Mouse (Mus musculus) liver, embryonic 14.5 days (tissue): ENCODE data around the gene Foxn1. TPM values are rescaled to one million over a fixed set of nuclear protein-coding genes. Genes with fewer than 3 reads are reported as not detected.

Source experiments
- ATAC-seq: fragments of 200-750 bp; cut with Nextera tagmentation; 2 replicates; pipeline ENCODE4 v1.8.0; 2017; ENCODE audit warnings: moderate number of reproducible peaks, mild to moderate bottlenecking, moderate library complexity; ENCODE audit not compliant: insufficient read depth
- DNase-seq, 3 experiments: peaks; one replicate each; pipeline ENCODE4 v3.0.0-alpha.2; 2012 to 2013; ENCODE audit warnings: low read depth in 3 of 3, low spot score in 3 of 3
- H3K27ac ChIP-seq: fragments of 300-500 bp; sonication (generic); 2 replicates; pipeline ENCODE4 v1.5.1; 2014; ENCODE audit warnings: moderate library complexity, mild to moderate bottlenecking, control low read depth, inconsistent platforms
- H3K27me3 ChIP-seq: fragments of 300-500 bp; sonication (generic); 2 replicates; pipeline ENCODE4 v1.6.1; 2014; ENCODE audit warnings: mild to moderate bottlenecking, low read length, moderate library complexity; ENCODE audit not compliant: control insufficient read depth, insufficient read depth
- H3K36me3 ChIP-seq: fragments of 300-500 bp; sonication (generic); replicated peaks from 2 replicates; pipeline ENCODE4 v1.6.1; 2014; ENCODE audit warnings: low read depth; ENCODE audit not compliant: control insufficient read depth, insufficient read depth
- H3K4me1 ChIP-seq, 2 experiments: fragments of 200-500 bp in 1 of 2; fragments of 300-500 bp in 1 of 2; sonication (generic) in 1 of 2; replicated peaks; 2 replicates each; pipeline ENCODE4 v1.6.1; 2012 to 2014; ENCODE audit warnings: antibody characterized with exemption in 1 of 2, inconsistent platforms in 1 of 2, low read length in 1 of 2; ENCODE audit not compliant: control insufficient read depth in 2 of 2, insufficient read depth in 2 of 2
- H3K4me2 ChIP-seq: fragments of 300-500 bp; sonication (generic); 2 replicates; pipeline ENCODE4 v1.6.1; 2014; ENCODE audit warnings: low read depth, mild to moderate bottlenecking, control low read depth, moderate library complexity
- H3K4me3 ChIP-seq, 2 experiments: fragments of 200-500 bp in 1 of 2; fragments of 300-500 bp in 1 of 2; sonication (generic) in 1 of 2; 2 replicates each; pipeline ENCODE4 v1.5.1; 2012 to 2014; ENCODE audit warnings: low read depth in 2 of 2, low read length in 2 of 2, mild to moderate bottlenecking in 2 of 2, control low read depth in 1 of 2, inconsistent platforms in 1 of 2, moderate library complexity in 1 of 2; ENCODE audit not compliant: insufficient read depth in 1 of 2
- H3K9ac ChIP-seq: fragments of 300-500 bp; sonication (generic); replicated peaks from 2 replicates; pipeline ENCODE4 v1.6.1; 2014; ENCODE audit warnings: mild to moderate bottlenecking, control low read depth, moderate library complexity
- H3K9me3 ChIP-seq: fragments of 300-500 bp; sonication (generic); 2 replicates; pipeline ENCODE4 v1.6.1; 2016; ENCODE audit warnings: low read length, mixed read lengths; ENCODE audit not compliant: control insufficient read depth
- CTCF ChIP-seq: IDR thresholded peaks from 2 replicates; pipeline ENCODE4 v1.5.1; 2016; ENCODE audit warnings: antibody characterized with exemption, low read depth, control low read depth
- EP300 ChIP-seq: IDR thresholded peaks from 2 replicates; pipeline ENCODE4 v1.6.1; 2016; ENCODE audit warnings: antibody characterized with exemption, low read depth
- WGBS: fragments of 180-500 bp; shearing (Covaris S2); extraction: QIAGEN DNeasy Blood & Tissue Kit; methylation state at CpG from one replicate; pipeline ENCODE4 v1.1.7; 2014; ENCODE audit not compliant: insufficient replicate concordance; 5-methylcytosine and 5-hydroxymethylcytosine counted together
- polyA plus RNA-seq, 2 experiments: library from polyadenylated mRNA; depleted of rRNA in 1 of 2; stranded (reverse) in 1 of 2; unstranded in 1 of 2; fragments of >200 nt; fragmentation: Nextera tagmentation in 1 of 2; extraction: Ambion mirVana in 1 of 2; gene quantifications; 2 replicates each; pipeline versions ENCODE4 v1.2.1 to v1.2.3; 2012 to 2014

Gene Foxn1
- polyA plus RNA-seq, 2 experiments = not detected

DNA sequence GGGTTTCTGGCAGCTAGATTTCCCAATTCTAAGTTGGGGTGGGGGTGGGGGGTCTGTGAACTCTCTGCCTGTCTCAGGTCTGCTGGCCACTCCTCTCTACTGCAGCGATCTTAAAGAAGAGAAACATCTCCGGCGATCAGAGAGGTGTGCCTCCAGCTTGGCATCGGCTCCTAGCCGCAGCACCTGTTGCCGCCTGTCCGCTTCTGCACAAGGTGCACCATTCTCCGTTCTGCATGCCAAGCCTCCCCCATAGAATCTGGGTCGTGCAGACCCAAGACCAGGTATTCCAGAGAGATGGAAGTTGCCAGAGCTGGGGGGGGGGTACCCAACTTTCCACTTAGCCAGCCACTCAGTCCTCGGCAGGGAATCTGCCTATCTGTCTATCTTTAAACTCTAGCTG is 582 bp downstream of the Foxn1 start:
- ATAC-seq (no peak), DNase-seq (no peak)
- TF ChIP-seq CTCF (no peak), EP300 (no peak)
- WGBS = 76% methylated on average over 10 of the region's 10 CpGs
- Histone ChIP-seq H3K9me3 (no peaks in the 10 kb centered on the region), H3K9ac (no peak overlapping the region), H3K27me3 (no peaks in the 10 kb centered on the region), H3K4me1 (no peaks in the 10 kb centered on the region), H3K27ac (no peak overlapping the region), H3K4me3 (no peak overlapping the region), H3K4me2 (no peak overlapping the region), H3K36me3 (no peaks in the 10 kb centered on the region)

DNA sequence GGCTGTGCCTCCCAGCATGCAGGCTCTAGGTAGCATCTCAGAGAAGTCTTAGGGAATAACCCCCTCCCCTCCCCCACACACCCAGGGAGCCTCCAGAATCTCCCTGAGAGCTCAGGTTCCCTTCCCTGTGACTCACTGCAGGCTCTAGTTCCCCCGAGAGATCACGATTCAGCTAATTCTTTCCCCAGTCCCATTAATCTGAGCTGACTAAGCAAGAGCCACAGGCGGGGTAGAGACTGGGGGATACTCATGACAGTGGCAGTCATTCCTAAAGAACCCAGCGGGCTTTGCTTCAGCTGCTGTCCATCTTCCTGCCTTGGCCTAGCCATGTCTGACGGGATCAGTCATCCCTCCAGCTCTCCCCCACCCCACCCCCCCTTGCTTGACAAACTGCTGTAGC is 3.7 kb downstream of the Foxn1 start:
- no peaks in the 10 kb centered on the region for H3K4me1 ChIP-seq
- H3K4me3 ChIP-seq = no peak overlapping the region
- no peak overlapping the region for H3K9ac ChIP-seq
- ATAC-seq (no peak), DNase-seq (no peak)
- no peak overlapping the region for H3K4me2 ChIP-seq
- no peaks in the 10 kb centered on the region for H3K9me3 ChIP-seq
- WGBS = 42% methylated on average over 5 of the region's 5 CpGs
- H3K27ac ChIP-seq = no peak overlapping the region
- no peaks in the 10 kb centered on the region for H3K36me3 ChIP-seq
- no peak for TF ChIP-seq EP300
- no peak for TF ChIP-seq CTCF
- H3K27me3 ChIP-seq = no peaks in the 10 kb centered on the region

DNA sequence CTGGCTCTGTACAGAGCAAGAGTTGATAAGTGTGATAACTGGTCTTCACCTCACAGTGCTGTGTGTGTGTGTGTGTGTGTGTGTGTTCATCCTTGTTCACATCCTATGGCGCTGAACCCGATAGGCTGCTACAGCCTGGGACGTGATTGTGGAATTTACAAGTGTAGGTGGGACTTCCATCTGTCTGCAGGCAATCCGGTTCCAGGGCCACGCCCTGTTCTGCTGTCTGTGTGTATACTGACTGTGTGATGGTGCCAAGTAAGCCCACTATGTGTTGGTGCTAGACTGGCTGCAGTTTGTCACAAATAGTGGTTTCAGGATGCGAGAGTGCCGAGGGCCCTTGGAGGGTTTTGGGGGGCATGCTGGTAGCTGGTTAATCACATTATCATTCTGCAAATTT is 4.1 kb downstream of the Foxn1 start:
- H3K27me3 ChIP-seq = no peaks in the 10 kb centered on the region
- no peaks in the 10 kb centered on the region for H3K4me1 ChIP-seq
- WGBS = 64% methylated on average over 7 of the region's 7 CpGs
- no peak overlapping the region for H3K27ac ChIP-seq
- no peak overlapping the region for H3K9ac ChIP-seq
- DNase-seq (no peak), ATAC-seq (no peak)
- TF ChIP-seq CTCF = no peak
- TF ChIP-seq EP300 = no peak
- H3K36me3 ChIP-seq = no peaks in the 10 kb centered on the region
- no peak overlapping the region for H3K4me3 ChIP-seq
- no peak overlapping the region for H3K4me2 ChIP-seq
- no peaks in the 10 kb centered on the region for H3K9me3 ChIP-seq

DNA sequence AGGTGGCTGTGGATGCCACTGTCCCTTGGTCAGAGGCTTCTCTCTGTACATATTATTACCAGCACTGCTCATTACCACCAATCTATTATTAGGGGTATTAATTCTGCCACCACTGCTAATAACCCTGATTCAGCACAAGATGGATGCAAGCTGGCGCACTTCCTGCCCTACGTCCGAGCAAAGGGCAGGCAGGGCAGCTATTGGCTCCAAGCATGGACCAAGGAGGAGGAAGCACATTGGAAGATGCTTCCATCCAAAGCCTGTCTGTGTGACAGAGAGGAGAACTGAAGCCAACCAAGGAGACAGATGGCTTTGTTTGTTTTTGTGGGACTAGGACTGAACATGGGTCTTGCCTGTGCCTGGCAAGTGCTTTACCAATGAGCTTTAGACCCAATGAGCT is 5.4 kb downstream of the Foxn1 start:
- H3K27ac ChIP-seq = no peak overlapping the region
- no peaks in the 10 kb centered on the region for H3K27me3 ChIP-seq
- WGBS = 76% methylated on average over 3 of the region's 3 CpGs
- no peak overlapping the region for H3K4me2 ChIP-seq
- TF ChIP-seq EP300 (no peak), CTCF (no peak)
- H3K9me3 ChIP-seq = no peaks in the 10 kb centered on the region
- no peak for DNase-seq
- H3K9ac ChIP-seq = no peak overlapping the region
- H3K4me3 ChIP-seq = no peak overlapping the region
- no peak for ATAC-seq
- H3K36me3 ChIP-seq = no peaks in the 10 kb centered on the region
- no peaks in the 10 kb centered on the region for H3K4me1 ChIP-seq

DNA sequence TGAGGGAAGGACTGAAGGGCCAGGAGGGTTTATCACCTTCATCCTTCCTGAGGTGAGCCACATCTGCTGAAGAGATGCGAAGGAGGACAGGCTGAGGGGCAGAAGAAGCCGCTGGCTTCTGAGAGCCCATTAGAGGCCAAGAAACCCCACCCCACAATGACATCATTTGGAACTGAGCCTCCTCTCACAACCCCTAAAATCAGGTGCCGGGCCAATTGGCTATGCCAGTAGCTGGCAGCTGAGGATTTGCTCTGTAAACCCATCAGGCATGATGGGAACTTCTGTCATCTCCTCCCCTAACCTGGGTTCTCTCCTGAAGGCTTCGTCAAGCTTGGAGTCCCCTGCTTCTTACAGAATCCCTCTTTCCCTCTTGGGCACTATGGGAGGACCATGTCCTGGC is 6.0 kb downstream of the Foxn1 start:
- ATAC-seq = no peak
- Histone ChIP-seq H3K4me3 (no peak overlapping the region), H3K9ac (no peak overlapping the region), H3K4me2 (no peak overlapping the region), H3K4me1 (no peaks in the 10 kb centered on the region; a peak in 1 of 4 replicates), H3K27me3 (no peaks in the 10 kb centered on the region), H3K27ac (no peak overlapping the region), H3K9me3 (no peaks in the 10 kb centered on the region), H3K36me3 (no peaks in the 10 kb centered on the region)
- no peak for DNase-seq
- WGBS = 63% methylated on average over 4 of the region's 4 CpGs
- no peak for TF ChIP-seq EP300
- TF ChIP-seq CTCF = no peak
